Mouse (Mus musculus) thymus, adult 2 months (tissue): Measurements from ENCODE around the gene Aadacl4.

Experiments used
- CTCF ChIP-seq: fragments of 200-500 bp; IDR thresholded peaks from 2 replicates; pipeline ENCODE4 v1.5.1; 2012; ENCODE audit warnings: mild to moderate bottlenecking, control low read depth, low read length, moderate library complexity, borderline replicate concordance; ENCODE audit not compliant: control insufficient read depth, poor library complexity, insufficient read depth; ENCODE audit errors: extremely low read depth
- POLR2A ChIP-seq: fragments of 200-500 bp; IDR thresholded peaks from 2 replicates; pipeline ENCODE4 v1.6.1; 2012; ENCODE audit warnings: mild to moderate bottlenecking, low read length, control low read depth, moderate library complexity; ENCODE audit not compliant: control insufficient read depth, poor library complexity, insufficient read depth; ENCODE audit errors: extremely low read depth

DNA sequence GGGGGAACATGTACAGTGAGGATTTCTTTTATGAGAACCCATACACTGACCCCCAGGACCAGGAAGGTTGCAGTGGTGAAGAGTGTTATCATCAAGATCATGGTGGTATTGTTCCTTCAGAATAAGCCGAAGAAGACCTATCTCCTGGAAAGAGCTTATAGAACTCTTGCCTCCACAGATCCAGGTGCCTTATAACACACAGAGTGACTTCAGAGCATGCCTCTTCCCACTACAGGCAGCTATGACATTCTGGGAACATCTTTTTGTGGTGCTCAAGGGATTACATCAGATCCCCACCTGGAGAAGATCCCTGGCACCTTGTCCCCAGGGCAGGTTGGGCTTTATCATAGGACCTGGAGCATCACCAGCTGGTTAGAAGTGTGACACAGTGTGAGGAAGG, 48.5 kb upstream of the Aadacl4 start, which contains the start of gene Gm13124:
- no peak for TF ChIP-seq CTCF
- no peak for TF ChIP-seq POLR2A
